Mouse (Mus musculus): ENCODE measurements around the gene Maml1. TPM values are rescaled to one million over a fixed set of nuclear protein-coding genes. Genes with fewer than 3 reads are reported as not detected.

Gene Maml1
- polyA plus RNA-seq, 1 experiment = 9.2 TPM

GRCm38 (mm10) chr11:50291321-50292165 lies 568 bp downstream of the Maml1 start:
- peaks cover 7% of the 10 kb centered on the region; the same call in 1 of the 2 replicates for H3K4me1 ChIP-seq (ENCODE audit: control insufficient read depth, insufficient read depth, low read length)
- peak overlapping the region; percentile 89 for H3K4me3 ChIP-seq (replicated peaks; ENCODE audit: control insufficient read depth, low read depth, low read length)
- TF ChIP-seq POLR2A (IDR thresholded peaks at IDR 0.05; ENCODE audit: borderline replicate concordance, control insufficient read depth, low read depth, low read length) (peak; percentile 20; the same call in 1 of the 2 replicates), CTCF (IDR thresholded peaks at IDR 0.05; ENCODE audit: control insufficient read depth, insufficient read depth, low read length) (no peak)
- H3K27ac ChIP-seq (ENCODE audit: control insufficient read depth, insufficient read depth, low read depth, low read length, poor library complexity) = peak overlapping the region; percentile 99
- WGBS = 2% methylated on average over 85 of the region's 85 CpGs

DNA sequence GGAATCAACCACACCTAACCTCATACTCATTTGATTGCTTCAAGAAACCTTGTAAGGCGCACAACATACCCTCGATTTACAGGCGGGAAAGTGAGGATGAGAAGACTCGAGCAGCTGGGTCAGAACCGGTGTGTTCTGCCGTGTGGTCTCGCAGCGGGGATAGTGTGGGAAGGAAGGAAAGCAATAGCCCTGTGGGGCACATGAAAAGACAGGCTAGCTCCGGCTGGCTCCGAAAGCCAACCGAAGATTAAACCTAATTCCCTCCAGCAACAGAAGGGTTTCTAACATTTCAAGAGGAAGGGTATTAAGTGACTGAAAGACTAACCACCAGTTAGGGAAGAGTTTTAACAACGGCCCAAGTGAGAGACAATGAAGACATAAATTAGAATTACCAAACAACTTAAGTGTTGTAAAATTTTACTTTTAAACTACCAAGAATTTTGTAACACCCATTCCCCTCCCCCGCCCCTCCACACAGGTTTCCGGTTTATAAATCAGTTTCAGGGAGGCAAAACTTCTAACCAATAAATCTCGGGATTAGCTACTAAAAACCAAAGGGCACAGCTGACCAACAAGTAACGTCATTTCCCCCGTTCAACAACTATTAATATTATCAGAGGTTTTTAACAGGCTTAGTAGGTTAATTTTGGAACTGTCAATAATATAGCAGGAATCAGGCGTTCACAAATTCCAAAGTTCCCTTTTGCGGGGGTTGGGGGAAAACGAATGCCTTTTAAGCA lies 1.5 kb downstream of the Maml1 start:
- Histone ChIP-seq H3K4me1 (ENCODE audit: control insufficient read depth, insufficient read depth, low read length) (peaks cover 10% of the 10 kb centered on the region), H3K4me3 (replicated peaks; ENCODE audit: control insufficient read depth, low read depth, low read length) (peak overlapping the region; percentile 89), H3K27ac (ENCODE audit: control insufficient read depth, insufficient read depth, low read depth, low read length, poor library complexity) (peak overlapping the region; percentile 99)
- WGBS = 12% methylated on average over 20 of the region's 20 CpGs
- no peak for TF ChIP-seq CTCF (IDR thresholded peaks at IDR 0.05; ENCODE audit: control insufficient read depth, insufficient read depth, low read length)
- TF ChIP-seq POLR2A (IDR thresholded peaks at IDR 0.05; ENCODE audit: borderline replicate concordance, control insufficient read depth, low read depth, low read length) = no peak

- 4% methylated on average over 1 of the region's 1 CpGs for WGBS
- peaks cover 11% of the 10 kb centered on the region for H3K4me1 ChIP-seq (ENCODE audit: control insufficient read depth, insufficient read depth, low read length)
Observed at GRCm38 (mm10) chr11:50286428-50286827, 5.7 kb downstream of the Maml1 start.

GRCm38 (mm10) chr11:50285696-50286095 lies 6.4 kb downstream of the Maml1 start:
- TF ChIP-seq CTCF (IDR thresholded peaks at IDR 0.05; ENCODE audit: control insufficient read depth, insufficient read depth, low read length) (no peak), POLR2A (IDR thresholded peaks at IDR 0.05; ENCODE audit: borderline replicate concordance, control insufficient read depth, low read depth, low read length) (no peak)
- Histone ChIP-seq H3K4me3 (replicated peaks; ENCODE audit: control insufficient read depth, low read depth, low read length) (no peak overlapping the region), H3K4me1 (ENCODE audit: control insufficient read depth, insufficient read depth, low read length) (peaks cover 11% of the 10 kb centered on the region)

More at GRCm38 (mm10) chr11:50286428-50286827, 5.7 kb downstream of the Maml1 start:
- peak overlapping the region; percentile 65; the same call in 1 of the 2 replicates for H3K27ac ChIP-seq (ENCODE audit: control insufficient read depth, insufficient read depth, low read depth, low read length, poor library complexity)
- no peak overlapping the region for H3K4me3 ChIP-seq (replicated peaks; ENCODE audit: control insufficient read depth, low read depth, low read length)
- TF ChIP-seq POLR2A (IDR thresholded peaks at IDR 0.05; ENCODE audit: borderline replicate concordance, control insufficient read depth, low read depth, low read length) (no peak), CTCF (IDR thresholded peaks at IDR 0.05; ENCODE audit: control insufficient read depth, insufficient read depth, low read length) (no peak)

GRCm38 (mm10) chr11:50285263-50285662 lies 6.8 kb downstream of the Maml1 start:
- TF ChIP-seq POLR2A (IDR thresholded peaks at IDR 0.05; ENCODE audit: borderline replicate concordance, control insufficient read depth, low read depth, low read length) = no peak
- no peak for TF ChIP-seq CTCF (IDR thresholded peaks at IDR 0.05; ENCODE audit: control insufficient read depth, insufficient read depth, low read length)
- no peak overlapping the region for H3K27ac ChIP-seq (ENCODE audit: control insufficient read depth, insufficient read depth, low read depth, low read length, poor library complexity)
- H3K4me3 ChIP-seq (replicated peaks; ENCODE audit: control insufficient read depth, low read depth, low read length) = no peak overlapping the region
- H3K4me1 ChIP-seq (ENCODE audit: control insufficient read depth, insufficient read depth, low read length) = peaks cover 10% of the 10 kb centered on the region
- WGBS = 63% methylated on average over 5 of the region's 5 CpGs

More at GRCm38 (mm10) chr11:50285696-50286095, 6.4 kb downstream of the Maml1 start:
- peak overlapping the region; percentile 50; the same call in 1 of the 2 replicates for H3K27ac ChIP-seq (ENCODE audit: control insufficient read depth, insufficient read depth, low read depth, low read length, poor library complexity)
- 72% methylated on average over 7 of the region's 7 CpGs for WGBS

DNA sequence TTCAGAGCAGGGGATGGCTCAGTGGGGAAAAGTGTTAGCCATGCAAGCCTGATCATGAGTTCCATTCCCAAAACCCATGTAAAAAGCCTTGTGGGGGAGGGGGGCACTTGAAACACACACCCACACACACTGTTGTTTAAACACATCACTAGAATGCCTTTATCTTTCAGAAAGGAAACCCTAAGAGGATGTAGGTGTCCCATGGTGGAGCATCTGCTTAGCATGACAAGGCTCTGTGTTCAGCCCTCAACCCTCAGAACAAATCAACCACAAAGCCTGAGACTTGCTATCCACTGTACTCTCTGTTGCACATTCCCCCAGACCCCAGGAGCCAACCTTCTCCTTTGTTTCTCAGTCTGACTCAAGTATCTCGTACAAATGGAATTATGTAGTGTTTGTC lies 12.1 kb downstream of the Maml1 start:
- Histone ChIP-seq H3K4me1 (ENCODE audit: control insufficient read depth, insufficient read depth, low read length) (peaks cover 5% of the 10 kb centered on the region; the same call in 1 of the 2 replicates), H3K27ac (ENCODE audit: control insufficient read depth, insufficient read depth, low read depth, low read length, poor library complexity) (no peak overlapping the region), H3K4me3 (replicated peaks; ENCODE audit: control insufficient read depth, low read depth, low read length) (no peak overlapping the region)
- TF ChIP-seq POLR2A (IDR thresholded peaks at IDR 0.05; ENCODE audit: borderline replicate concordance, control insufficient read depth, low read depth, low read length) (no peak), CTCF (IDR thresholded peaks at IDR 0.05; ENCODE audit: control insufficient read depth, insufficient read depth, low read length) (no peak)
- WGBS = 73% methylated on average over 1 of the region's 1 CpGs

DNA sequence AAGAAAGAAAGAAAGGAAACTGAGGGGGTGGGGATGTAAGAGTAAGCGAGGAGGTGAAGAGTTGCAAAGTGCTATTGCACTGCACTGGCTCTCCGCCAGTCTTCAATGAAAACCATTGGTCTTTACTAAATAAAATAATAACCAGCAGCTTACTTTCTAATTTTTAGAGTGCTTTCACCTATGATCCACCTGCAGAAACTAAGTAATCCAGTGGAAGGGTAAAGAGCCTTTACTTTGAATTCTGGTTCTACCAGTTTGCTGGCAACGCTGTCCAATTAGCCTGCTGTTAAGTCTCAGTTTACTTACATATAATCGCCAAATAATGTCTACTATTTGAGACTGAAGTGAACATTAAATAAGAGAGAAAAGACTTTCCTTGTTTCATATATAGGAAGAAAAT lies 13.1 kb downstream of the Maml1 start:
- 81% methylated on average over 4 of the region's 4 CpGs for WGBS
- H3K4me3 ChIP-seq (replicated peaks; ENCODE audit: control insufficient read depth, low read depth, low read length) = no peak overlapping the region
- TF ChIP-seq CTCF (IDR thresholded peaks at IDR 0.05; ENCODE audit: control insufficient read depth, insufficient read depth, low read length) (no peak), POLR2A (IDR thresholded peaks at IDR 0.05; ENCODE audit: borderline replicate concordance, control insufficient read depth, low read depth, low read length) (no peak)
- peaks cover 5% of the 10 kb centered on the region; the same call in 1 of the 2 replicates for H3K4me1 ChIP-seq (ENCODE audit: control insufficient read depth, insufficient read depth, low read length)
- H3K27ac ChIP-seq (ENCODE audit: control insufficient read depth, insufficient read depth, low read depth, low read length, poor library complexity) = no peak overlapping the region

- Histone ChIP-seq H3K4me3 (replicated peaks; ENCODE audit: control insufficient read depth, low read depth, low read length) (no peak overlapping the region), H3K4me1 (ENCODE audit: control insufficient read depth, insufficient read depth, low read length) (peaks cover 5% of the 10 kb centered on the region; the same call in 1 of the 2 replicates), H3K27ac (ENCODE audit: control insufficient read depth, insufficient read depth, low read depth, low read length, poor library complexity) (no peak overlapping the region)
- 93% methylated on average over 6 of the region's 6 CpGs for WGBS
- TF ChIP-seq POLR2A (IDR thresholded peaks at IDR 0.05; ENCODE audit: borderline replicate concordance, control insufficient read depth, low read depth, low read length) (no peak), CTCF (IDR thresholded peaks at IDR 0.05; ENCODE audit: control insufficient read depth, insufficient read depth, low read length) (no peak)
Observed at GRCm38 (mm10) chr11:50277706-50278105, 14.4 kb downstream of the Maml1 start.
